Mouse (Mus musculus): Measurements from ENCODE around the gene Gtf3c5. TPM values are rescaled to one million over a fixed set of nuclear protein-coding genes. Genes with fewer than 3 reads are reported as not detected.
A peak's percentile ranks its signal among the peaks of the same experiment; 100 is the strongest.

Gtf3c5 gene
- polyA plus RNA-seq (2012; ENCODE audit: insufficient read depth, insufficient read length, low replicate concordance, missing spikeins) = not detected in 2 replicates

DNA sequence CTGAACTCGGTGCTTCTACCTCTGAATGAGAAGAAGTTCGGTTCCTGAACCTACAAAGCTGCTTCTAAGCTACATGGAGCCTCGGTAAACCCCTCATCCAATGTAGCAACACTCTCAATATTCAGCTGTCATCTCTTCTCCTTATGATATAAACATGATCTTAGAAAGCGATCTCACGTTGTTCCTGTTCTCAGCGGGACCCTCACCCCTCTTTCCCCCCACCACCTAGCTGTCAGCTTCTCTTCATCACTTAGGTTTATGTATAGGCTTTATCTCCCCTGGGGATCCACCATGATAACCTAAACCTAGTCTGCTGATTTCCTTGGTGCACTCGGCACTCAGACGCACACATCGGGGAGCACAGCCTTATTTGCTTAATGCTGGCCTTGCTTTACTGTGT, at the start of gene Gtf3c5:
Gene Gtf3c5 (minus strand): TSS at position 101 of the 400 bp plus-strand sequence.
- 77% methylated on average over 9 of the region's 9 CpGs for WGBS
- H3K4me1 ChIP-seq (ENCODE audit: control insufficient read depth, insufficient read depth, low read length) = no peaks in the 10 kb centered on the region
- peak within 1 kb of the TSS; percentile 96 for H3K4me3 ChIP-seq (ENCODE audit: insufficient read depth, low read depth, low read length)
- peak within 1 kb of the TSS; percentile 86 for H3K27ac ChIP-seq (ENCODE audit: insufficient read depth, low read depth, low read length)
- no peak for TF ChIP-seq POLR2A (IDR thresholded peaks at IDR 0.05; ENCODE audit: insufficient read depth, low read depth, low read length)
- TF ChIP-seq CTCF (IDR thresholded peaks at IDR 0.05; ENCODE audit: insufficient read depth, low read depth, low read length) = no peak

DNA sequence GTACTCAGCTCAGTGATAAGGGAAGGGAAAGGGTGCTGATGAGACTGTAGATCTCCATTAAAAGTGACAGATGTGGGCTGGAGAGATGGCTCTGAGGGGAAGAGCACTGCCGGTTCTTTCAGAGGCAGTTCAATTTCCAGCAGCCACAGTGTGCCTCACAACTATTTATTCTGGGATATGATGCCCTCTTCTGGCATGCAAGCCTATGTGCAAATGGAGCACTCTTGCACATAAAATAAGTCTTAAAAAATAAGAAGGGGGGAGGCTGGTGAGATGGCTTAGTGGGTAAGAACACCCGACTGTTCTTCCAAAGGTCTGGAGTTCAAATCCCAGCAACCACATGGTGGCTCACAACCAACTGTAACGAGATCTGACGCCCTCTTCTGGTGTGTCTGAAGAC, 49.6 kb upstream of the Gtf3c5 start:
- Histone ChIP-seq H3K4me1 (ENCODE audit: control insufficient read depth, insufficient read depth, low read length) (no peaks in the 10 kb centered on the region), H3K27ac (ENCODE audit: insufficient read depth, low read depth, low read length) (no peak overlapping the region), H3K4me3 (ENCODE audit: insufficient read depth, low read depth, low read length) (no peak overlapping the region)
- TF ChIP-seq CTCF (IDR thresholded peaks at IDR 0.05; ENCODE audit: insufficient read depth, low read depth, low read length) (no peak), POLR2A (IDR thresholded peaks at IDR 0.05; ENCODE audit: insufficient read depth, low read depth, low read length) (no peak)
- WGBS = 39% methylated on average over 4 of the region's 4 CpGs

DNA sequence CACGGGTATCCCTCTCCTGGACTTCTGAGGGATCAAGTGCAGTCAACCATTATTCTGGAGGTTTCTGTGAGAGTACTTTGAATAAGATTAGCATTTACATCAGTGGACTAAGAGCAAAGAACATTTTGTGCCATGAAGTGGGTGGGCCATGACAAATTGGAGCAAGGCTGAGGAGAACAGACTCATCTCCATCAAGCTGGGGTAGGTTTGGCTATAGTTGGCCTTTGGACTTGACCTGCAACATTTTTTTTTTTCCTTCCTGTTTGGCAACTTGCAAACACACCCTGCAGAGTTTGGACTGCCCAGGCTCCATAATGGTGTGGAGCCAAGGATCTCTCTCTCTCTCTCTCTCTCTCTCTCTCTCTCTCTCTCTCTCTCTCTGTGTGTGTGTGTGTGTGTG, 49.1 kb upstream of the Gtf3c5 start:
- H3K4me3 ChIP-seq (ENCODE audit: insufficient read depth, low read depth, low read length) = no peak overlapping the region
- H3K4me1 ChIP-seq (ENCODE audit: control insufficient read depth, insufficient read depth, low read length) = no peaks in the 10 kb centered on the region
- TF ChIP-seq CTCF (IDR thresholded peaks at IDR 0.05; ENCODE audit: insufficient read depth, low read depth, low read length) = no peak
- no peak for TF ChIP-seq POLR2A (IDR thresholded peaks at IDR 0.05; ENCODE audit: insufficient read depth, low read depth, low read length)
- H3K27ac ChIP-seq (ENCODE audit: insufficient read depth, low read depth, low read length) = no peak overlapping the region
- 29% methylated on average over 1 of the region's 1 CpGs for WGBS

DNA sequence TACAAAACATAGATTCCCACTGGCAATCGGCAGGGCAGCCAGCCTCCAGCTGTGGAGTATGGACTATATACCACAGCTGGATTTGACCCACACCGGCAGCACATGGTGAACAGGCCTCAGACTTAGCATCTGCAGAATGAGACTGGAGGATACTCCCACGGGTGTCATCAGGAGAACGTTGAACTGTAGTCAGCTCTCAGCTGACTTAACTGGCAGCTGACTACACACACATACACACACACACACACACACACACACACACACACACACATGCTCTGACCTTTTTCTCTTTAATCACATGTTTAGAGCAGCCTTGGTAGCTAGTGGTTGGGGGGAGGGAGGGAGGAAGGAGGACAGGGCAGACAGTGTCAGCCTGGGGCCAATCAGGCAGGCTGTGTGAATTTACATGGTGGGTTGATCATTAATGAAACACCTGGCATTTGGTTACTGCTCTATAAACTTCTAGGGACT, 46.4 kb upstream of the Gtf3c5 start:
- no peak overlapping the region for H3K27ac ChIP-seq (ENCODE audit: insufficient read depth, low read depth, low read length)
- 62% methylated on average over 4 of the region's 4 CpGs for WGBS

DNA sequence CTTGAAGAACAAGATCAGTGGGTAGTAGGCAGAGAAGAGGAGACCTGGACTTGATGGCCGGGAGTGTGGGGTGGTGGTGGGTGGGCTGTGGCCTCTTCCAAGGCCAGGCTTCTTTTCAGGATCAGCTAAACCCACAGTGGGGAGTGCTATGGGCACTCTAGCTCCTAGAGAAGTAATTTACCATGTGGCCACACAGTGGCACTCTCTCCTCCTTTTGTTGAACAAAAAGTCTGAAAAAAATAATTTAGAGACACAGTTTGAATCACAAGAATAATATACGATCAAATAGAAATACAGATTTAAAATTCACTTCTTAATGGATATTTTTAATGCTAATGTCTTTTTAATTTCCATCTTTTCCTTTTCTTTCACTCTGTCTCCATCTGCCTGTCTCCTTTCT, 44.5 kb upstream of the Gtf3c5 start:
- Histone ChIP-seq H3K27ac (ENCODE audit: insufficient read depth, low read depth, low read length) (no peak overlapping the region), H3K4me1 (ENCODE audit: control insufficient read depth, insufficient read depth, low read length) (no peaks in the 10 kb centered on the region), H3K4me3 (ENCODE audit: insufficient read depth, low read depth, low read length) (no peak overlapping the region)
- WGBS = 40% methylated on average over 2 of the region's 2 CpGs
- TF ChIP-seq CTCF (IDR thresholded peaks at IDR 0.05; ENCODE audit: insufficient read depth, low read depth, low read length) (no peak), POLR2A (IDR thresholded peaks at IDR 0.05; ENCODE audit: insufficient read depth, low read depth, low read length) (no peak)

More for the DNA sequence above, 46.4 kb upstream of the Gtf3c5 start:
- TF ChIP-seq POLR2A (IDR thresholded peaks at IDR 0.05; ENCODE audit: insufficient read depth, low read depth, low read length) (no peak), CTCF (IDR thresholded peaks at IDR 0.05; ENCODE audit: insufficient read depth, low read depth, low read length) (no peak)
- no peak overlapping the region for H3K4me3 ChIP-seq (ENCODE audit: insufficient read depth, low read depth, low read length)
- no peaks in the 10 kb centered on the region for H3K4me1 ChIP-seq (ENCODE audit: control insufficient read depth, insufficient read depth, low read length)

DNA sequence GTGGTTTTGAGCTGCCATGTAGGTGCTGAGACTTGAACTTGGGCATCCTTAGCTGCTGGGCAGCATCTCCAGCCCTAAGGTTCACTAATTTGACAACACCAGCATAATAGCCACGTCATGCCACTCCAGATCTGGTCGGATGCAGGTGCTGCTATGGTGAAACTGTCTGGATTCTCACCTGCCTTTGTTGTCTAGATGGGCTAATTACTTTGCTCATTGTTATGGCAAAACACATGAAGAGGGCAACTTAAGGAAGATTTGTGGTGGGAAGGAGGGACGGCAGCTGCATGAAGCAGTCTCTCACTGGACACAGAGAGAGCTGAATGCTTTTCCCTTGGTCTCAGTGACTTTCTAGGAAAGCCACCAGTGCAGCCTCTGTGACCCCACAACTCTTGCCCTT, 42.5 kb upstream of the Gtf3c5 start:
- no peaks in the 10 kb centered on the region for H3K4me1 ChIP-seq (ENCODE audit: control insufficient read depth, insufficient read depth, low read length)
- H3K27ac ChIP-seq (ENCODE audit: insufficient read depth, low read depth, low read length) = no peak overlapping the region
- H3K4me3 ChIP-seq (ENCODE audit: insufficient read depth, low read depth, low read length) = no peak overlapping the region
- TF ChIP-seq POLR2A (IDR thresholded peaks at IDR 0.05; ENCODE audit: insufficient read depth, low read depth, low read length) (no peak), CTCF (IDR thresholded peaks at IDR 0.05; ENCODE audit: insufficient read depth, low read depth, low read length) (no peak)
- WGBS = 75% methylated on average over 3 of the region's 3 CpGs

DNA sequence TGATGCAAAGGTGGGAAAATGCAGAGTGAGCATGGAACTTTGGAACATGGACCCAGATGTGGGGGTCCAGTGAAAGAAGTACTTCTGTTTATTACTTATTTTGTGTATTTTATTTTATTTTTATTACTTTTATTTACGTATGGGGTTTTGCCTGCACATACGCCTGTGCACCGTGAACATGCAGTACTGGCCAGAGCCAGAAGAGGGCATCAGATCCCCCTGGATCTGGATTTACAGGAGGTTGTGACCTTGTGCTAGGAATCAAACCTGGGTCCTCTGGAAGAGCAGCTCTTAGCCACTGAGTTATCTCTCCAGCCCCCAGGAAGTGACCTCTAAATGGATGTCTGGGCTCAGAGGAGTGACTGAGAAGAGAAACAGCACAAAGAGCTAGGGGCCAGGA, 41.3 kb upstream of the Gtf3c5 start:
- TF ChIP-seq POLR2A (IDR thresholded peaks at IDR 0.05; ENCODE audit: insufficient read depth, low read depth, low read length) (no peak), CTCF (IDR thresholded peaks at IDR 0.05; ENCODE audit: insufficient read depth, low read depth, low read length) (no peak)
- Histone ChIP-seq H3K4me1 (ENCODE audit: control insufficient read depth, insufficient read depth, low read length) (no peaks in the 10 kb centered on the region), H3K27ac (ENCODE audit: insufficient read depth, low read depth, low read length) (no peak overlapping the region), H3K4me3 (ENCODE audit: insufficient read depth, low read depth, low read length) (no peak overlapping the region)
- WGBS = 91% methylated on average over 3 of the region's 3 CpGs

DNA sequence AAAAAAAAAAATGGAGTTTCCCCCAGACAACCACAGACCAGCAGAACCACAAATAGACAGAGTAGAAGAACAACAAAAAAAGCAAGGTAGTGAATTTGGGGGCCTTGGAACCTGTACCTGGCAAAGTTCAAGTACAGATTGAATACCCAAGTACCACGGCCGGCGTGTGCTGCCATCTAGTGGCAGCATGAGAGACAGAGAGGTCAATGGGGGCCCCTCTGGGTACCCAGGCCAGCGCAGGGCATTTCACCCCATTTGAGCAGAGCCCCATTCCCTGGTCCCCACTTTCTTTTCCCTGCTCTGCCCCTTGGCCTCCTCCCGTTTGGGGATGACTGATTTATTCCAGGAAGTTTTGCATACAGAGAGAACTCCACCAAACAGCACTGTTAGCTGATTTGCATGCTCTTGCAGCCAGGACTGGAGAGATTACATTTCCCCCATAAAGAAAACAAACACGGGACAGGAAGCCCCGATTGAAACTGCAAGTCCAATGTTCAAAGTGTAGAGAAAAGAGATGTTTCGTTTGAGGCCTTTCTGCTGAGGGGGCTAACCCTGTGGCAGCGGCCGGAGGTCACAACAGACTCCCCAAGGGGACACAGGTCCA, 39.1 kb upstream of the Gtf3c5 start:
- 25% methylated on average over 10 of the region's 10 CpGs for WGBS
- H3K4me3 ChIP-seq (ENCODE audit: insufficient read depth, low read depth, low read length) = no peak overlapping the region
- TF ChIP-seq POLR2A (IDR thresholded peaks at IDR 0.05; ENCODE audit: insufficient read depth, low read depth, low read length) (no peak), CTCF (IDR thresholded peaks at IDR 0.05; ENCODE audit: insufficient read depth, low read depth, low read length) (0 out of 2 replicates have a peak, but pooled peaks have one; percentile 46)
- H3K27ac ChIP-seq (ENCODE audit: insufficient read depth, low read depth, low read length) = no peak overlapping the region
- no peaks in the 10 kb centered on the region for H3K4me1 ChIP-seq (ENCODE audit: control insufficient read depth, insufficient read depth, low read length)

DNA sequence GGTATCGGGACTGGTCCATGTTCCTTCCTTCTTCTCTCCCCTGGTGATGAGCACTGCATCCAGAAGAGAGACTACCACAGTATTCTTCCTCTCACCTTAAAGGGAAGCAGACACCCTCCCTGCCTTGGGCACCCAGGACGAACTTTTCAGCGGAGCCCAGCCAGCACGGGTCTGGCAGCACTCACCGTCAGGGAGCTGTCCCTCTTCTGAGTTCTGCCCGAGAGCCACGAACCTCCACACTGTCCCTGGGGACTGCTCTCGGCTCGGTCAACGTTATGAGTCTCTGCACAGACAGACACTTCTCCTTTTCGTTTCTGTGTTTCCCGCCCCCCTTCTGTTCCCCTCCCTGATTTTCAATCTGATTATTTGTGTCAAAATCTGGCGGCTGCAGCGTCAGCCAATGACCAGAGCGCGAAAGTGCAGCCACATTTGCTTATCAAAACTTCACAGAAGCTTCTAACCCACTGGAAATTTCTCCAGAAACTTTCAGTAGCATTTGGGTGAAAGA, 38.2 kb upstream of the Gtf3c5 start, which contains the start of gene Gfi1b:
Gene Gfi1b (minus strand): TSS at position 319 of the 508 bp plus-strand sequence.
- no peak for TF ChIP-seq POLR2A (IDR thresholded peaks at IDR 0.05; ENCODE audit: insufficient read depth, low read depth, low read length)
- no peak for TF ChIP-seq CTCF (IDR thresholded peaks at IDR 0.05; ENCODE audit: insufficient read depth, low read depth, low read length)
- Histone ChIP-seq H3K4me3 (ENCODE audit: insufficient read depth, low read depth, low read length) (no peak within 1 kb of the TSS), H3K4me1 (ENCODE audit: control insufficient read depth, insufficient read depth, low read length) (no peaks in the 10 kb centered on the region), H3K27ac (ENCODE audit: insufficient read depth, low read depth, low read length) (no peak within 1 kb of the TSS)
- 9% methylated on average over 16 of the region's 16 CpGs for WGBS
